Mouse (Mus musculus) layer of hippocampus, postnatal 25 days (tissue): ENCODE data around the gene Pde4d. TPM values are rescaled to one million over a fixed set of nuclear protein-coding genes. Genes with fewer than 3 reads are reported as not detected.

ENCODE experiments used
- DNase-seq, 2 experiments: peaks; one replicate each; pipeline ENCODE4 v3.0.0; 2022; ENCODE audit warnings: mixed read lengths in 2 of 2, low spot score in 1 of 2; ENCODE audit errors: extremely low spot score in 1 of 2
- total RNA-seq, 2 experiments: library from RNA; stranded (reverse); gene quantifications; 2 replicates each; pipeline ENCODE4 v1.2.3; 2021

Gene Pde4d
- total RNA-seq, 2 experiments from 2014 or later, result 65.3 to 69.6 TPM

DNA sequence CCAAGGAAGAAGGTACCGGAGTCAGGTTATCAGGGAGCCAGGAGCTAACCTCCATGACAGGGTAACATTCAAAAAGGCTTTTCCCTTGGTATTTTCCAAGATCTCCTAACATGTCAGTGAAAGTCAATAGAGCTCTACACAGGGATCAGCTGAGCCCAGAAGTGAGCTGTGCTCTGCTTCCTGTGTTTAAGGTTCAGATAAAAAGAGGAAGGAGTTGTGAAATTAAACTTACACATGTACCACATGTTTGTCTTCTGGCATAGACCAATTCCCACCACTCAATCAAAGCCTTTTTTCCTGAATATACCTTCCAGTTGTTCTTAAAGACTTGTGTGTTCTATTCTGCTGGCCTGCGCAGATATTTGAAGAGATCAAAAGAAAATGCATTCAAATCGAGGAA, 37.3 kb downstream of the Pde4d start:
- DNase-seq, result no peak

DNA sequence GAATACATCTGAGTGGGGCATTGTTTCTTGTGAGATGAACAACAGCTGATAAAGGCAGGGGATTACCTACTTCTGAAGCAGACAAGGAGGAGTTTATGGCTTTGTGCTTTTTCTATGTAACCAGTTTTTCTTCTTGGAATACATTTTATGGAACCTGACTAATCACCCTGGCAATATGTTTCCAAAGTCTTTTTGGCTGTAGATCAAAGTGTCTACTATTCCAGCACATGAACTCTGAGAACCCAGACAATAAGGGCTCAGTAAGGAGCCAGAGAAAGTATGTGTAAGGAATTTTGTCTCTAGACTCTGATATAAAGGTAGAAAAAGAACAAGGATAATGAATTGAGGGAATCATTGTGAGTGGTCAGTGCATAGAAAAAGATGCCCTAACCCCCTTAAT, 40.1 kb downstream of the Pde4d start:
- no peak for DNase-seq

DNA sequence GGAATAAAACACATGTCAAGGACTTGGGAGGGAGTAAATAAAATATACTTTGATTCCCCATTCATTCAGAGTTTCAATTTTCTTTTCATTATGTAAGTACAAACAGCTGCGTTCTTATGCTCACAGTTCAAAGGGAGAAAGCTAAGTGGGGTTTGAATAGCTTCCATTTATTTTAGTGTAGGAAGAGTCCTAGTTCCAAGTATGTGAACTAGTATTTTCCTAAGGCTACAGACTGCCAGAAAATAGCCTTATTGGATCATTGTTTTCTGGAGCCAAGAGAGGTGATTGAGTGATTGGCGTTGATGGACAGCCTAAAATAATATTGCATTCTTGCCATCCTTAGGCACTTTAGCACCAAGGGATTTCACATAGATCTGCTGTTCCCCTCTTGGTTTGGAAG, 41.1 kb downstream of the Pde4d start:
- DNase-seq, result no peak

DNA sequence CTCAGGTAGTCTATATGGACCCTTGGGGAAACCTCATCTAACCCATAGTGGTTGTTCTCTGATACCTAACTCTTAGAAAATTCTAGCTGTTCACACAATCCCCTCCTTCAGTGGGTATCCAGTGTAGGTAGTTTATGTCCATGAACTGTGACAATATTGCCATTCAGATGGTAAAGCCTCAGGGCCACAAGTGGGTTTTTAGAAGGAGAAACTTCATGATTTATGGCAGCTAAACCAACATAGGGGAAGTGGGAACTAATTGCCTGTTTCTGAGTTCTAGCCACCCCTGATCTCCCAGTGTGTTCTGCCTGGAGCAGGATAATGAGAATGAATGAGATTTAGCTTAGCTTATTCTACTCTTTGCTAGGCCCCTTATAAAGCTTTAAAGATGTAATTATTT, 43.1 kb downstream of the Pde4d start:
- DNase-seq, result no peak

DNA sequence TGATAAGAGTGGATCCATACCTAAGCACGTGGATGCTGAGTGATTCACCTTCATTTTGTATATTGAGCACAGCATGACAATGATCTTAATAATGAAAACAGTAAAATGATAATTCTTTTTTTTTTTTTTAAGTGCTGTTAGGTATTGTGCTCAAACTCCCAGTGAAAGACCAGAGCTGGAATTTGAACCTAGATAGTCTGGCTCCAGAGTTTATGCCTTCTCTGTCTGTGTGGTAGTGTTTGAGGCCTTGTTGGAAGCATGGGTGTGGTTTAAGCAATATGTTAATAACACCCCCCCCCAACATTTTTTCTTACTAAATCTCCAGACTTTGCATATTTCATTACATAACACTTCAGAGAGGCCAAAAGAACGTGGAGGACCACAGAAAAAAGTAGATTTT, 44.6 kb downstream of the Pde4d start:
- DNase-seq, result no peak

DNA sequence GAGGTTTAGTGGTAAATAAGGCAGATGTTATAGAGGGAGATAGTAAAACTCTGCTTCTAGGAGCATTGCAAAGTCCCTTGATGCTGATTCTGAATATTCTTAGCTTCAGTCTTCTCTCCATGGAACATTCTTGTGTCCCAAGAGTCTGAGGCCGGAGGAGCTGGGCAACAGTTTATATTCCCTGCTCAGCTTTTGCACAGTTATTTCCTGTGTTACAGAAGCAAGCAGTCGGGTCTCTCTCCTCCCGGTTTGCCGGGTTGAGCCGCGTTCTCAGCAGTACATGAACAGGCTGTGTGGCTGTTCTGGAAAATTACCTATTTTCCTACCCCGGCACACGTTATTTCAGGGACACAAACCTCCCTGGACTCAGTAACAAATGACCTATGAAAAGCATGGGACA, 48.0 kb downstream of the Pde4d start:
- no peak for DNase-seq

DNA sequence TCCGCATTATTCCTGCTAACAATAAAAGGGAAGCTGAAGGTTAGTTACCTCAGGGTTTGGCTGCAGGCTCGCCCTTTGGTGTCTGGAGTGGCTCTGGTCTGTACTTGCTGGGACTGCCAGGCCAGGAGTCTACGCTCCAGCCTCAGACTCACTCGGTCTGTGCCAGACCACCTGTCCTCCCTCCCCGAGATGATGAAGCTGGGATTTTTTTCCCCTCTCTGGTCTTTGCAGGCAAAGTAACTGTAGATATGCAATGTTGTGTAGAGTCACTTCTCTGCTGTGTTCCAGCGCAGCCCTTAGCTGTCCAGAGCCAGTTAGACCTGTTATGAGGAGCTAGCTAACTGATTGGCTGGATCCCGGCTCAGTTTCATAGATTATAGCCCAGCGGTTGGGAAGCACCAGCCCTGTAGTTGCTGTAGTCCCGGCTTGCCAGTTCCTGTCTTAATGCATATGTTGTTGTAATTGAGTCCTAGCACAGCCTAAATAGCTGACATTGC, 48.5 kb downstream of the Pde4d start:
- no peak for DNase-seq

DNA sequence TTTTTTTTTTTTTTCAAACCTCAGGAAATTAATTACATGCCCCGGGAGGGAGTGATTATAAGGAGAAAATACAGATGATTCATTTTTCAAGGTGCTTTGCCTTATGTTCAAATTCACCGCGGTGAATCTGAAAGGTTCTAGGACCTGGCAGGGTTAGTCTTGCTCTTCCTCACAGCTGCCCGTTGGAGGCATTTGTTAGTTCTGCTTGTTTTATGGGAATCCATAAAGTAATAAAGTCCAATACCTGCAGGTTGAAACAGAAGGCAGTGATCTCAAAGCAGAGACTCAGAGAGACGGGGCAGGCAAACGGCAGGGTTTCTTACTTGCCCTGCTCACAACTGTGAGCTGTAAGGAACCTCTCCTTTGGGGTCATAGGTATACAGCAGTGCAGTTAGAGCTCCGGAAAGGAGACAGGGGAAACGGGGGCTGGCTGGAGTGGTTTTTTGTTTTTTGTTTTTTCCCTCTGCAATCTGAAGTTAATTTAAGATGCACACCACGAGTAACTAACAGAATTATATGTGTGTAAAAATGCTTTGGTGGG, 49.1 kb downstream of the Pde4d start:
- DNase-seq, result no peak

DNA sequence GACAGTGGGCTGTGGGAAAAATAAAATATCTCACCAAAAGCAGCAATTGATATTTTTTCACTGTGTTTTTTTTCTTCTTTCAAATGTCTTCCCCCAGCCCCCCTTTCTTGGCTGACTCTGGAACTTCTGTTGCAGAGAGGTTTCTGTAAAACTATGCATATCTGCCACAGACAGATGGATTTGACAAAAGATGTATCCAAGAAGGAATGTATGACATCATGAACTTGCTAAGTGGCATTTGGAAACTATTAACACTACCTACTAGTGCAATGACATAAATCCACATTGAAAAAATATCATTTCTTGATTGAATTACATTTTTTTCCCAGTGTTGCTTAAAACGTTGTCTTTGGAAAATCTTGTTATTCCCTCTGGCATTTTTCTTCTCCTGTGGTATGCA, 51.6 kb downstream of the Pde4d start:
- no peak for DNase-seq

DNA sequence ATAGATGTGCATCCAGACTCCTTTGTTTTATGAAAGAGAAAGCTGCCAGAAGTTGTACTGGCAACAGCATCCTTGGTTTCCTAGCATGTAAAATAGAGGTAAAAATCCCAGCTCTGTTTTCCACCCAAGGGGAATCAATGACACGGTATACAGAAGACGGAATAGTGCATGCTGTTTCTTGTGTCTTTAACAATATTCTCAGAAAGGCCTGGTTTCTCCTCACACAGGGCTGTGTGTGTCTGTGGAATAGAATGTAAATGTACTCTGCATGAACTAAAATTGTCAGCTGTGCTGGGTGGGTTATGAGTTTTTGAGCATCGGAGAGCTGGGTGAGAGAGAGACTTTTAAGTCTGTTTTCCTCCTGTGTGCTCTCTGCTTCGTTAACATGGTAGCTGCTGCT, 74.8 kb downstream of the Pde4d start:
- no peak for DNase-seq

DNA sequence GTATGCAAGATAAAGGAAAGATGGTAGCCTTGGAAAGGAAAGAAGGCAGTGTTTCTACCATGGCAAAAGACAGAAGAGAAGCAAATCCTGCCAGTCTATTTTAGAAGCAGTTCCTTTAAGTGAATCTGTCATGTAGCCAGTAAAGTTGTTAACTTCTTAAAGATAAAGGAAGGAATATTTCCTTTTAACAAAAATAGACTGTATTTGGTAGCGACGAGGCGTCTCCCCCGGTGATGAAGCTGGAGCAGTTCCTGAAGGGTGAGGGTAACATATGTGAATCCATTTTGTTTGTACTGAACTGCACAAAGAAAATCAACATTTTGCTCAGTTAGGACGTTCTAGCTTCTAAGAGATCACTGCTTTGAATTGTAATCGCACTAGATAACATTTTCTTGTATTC, 75.2 kb downstream of the Pde4d start:
- no peak for DNase-seq

DNA sequence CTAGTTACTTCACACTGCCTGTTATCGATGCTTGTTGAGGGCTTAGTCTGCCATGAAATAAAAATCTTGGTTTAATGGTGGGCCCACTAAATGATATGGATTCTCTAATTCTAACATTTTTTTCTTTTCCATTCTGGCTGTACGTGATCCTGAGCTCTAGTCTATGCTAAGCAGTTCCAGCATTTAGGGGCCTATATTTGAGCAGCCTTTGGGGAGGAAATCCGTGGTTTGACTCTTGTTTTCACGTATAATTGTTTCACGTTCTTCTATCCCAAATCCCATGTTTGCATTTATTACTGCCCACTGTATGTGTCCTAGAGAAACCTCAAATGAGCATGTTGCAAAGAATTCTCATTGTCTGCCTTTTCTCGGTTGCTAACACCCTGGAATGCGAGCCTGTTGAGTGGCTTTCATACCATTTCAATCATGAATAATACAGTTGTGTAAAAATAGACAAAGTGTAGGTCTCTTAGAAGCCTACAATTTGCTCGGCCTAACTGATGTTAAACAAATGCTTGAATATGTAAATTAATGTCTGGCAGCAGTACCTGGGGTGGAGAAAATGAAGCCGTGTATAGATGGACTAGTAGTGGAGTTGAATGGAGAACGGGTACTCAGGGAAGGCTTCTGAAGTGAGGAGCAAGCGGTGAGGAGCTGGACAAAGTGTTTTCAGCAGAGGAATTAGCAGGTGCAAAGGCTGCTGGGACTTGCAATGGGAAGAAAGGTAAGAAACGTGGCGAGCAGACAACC, 76.7 kb downstream of the Pde4d start:
- DNase-seq, result no peak

DNA sequence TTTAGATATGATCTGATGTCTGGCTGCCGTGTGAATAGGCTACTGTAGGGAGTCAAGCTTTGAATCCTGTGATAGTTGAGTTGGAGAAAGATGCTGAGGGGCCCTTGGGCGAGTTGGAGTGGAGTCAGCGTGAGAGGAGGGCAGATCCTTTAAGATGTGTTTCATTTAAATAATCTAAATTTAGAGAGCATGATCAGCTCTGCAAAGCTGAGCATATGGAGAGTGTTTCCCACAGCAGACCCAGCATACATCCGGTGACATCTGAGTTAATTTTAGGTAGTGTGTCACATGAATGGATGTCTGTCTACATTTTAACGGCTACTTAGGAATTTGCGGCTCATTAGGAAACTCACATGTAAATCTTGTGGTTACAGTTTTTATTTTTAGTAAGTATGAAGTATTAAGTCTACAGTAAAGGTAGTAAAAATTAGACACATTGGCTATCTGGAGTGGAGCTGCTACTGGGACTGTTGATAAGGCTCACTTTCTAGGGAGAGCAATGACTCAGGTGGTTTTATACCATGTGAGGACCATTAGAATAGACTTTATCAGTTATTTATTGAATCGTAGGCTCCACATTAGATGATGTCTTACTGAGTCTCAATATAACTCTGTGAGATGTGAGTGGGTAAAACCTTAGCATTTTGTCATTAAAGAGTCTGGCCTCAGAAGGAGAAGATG, 77.5 kb downstream of the Pde4d start:
- no peak for DNase-seq

DNA sequence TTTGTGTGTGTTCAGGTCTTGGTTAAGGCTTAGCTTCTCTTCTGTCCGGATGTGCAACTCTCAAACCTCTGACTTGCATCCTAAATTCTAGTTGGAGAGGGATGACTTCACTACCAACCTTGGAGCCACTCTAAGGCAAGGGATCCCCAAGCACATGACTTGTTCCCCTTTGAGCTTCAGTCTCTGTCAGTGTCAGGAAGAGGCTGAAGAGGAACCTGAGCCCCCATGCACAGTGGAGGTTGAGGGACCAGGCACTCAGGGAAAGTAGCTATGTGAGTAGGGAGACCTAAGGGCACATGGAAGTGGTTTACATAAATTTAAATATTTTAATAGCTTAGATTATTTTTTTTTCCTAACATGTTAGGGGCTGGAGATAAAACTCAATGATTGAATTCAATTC, 78.6 kb downstream of the Pde4d start:
- no peak for DNase-seq

DNA sequence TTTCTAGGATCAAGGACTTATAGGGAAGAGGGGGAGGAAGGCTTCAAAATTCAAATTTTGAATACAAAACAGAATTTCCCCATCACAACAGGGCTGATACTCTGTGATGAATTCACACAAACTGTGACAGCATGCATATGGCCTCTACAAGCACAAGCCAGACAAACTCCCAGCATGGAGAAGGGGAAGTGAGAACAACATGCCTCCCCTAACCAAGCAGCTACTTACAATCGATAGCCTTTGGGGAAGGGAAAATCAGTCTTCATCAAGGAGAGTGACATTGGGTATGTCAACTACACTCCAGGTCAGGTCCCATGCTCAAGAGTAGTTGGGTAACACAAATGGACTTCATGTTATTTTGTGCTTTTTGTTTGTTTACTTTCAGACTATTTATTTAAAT, 83.1 kb downstream of the Pde4d start:
- no peak for DNase-seq

DNA sequence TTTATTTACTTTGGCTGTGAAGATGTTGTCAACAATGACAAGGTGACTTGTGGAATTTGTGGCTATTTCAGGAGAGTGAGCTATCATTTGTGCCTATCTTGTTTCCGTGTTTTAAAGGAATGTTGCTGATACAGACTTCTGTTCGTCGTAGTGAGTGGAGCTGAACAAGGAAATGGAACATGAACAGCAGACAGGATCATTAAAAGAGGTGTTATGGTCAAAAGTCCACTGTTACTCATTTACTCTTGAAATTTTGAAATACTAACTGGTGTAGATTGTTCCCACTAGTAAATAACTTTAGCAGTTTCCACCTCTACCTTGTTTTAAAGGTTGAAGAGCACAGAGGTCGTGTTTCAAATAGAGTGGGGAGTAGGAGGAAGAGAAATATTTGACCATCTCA, 86.7 kb downstream of the Pde4d start:
- DNase-seq, result no peak

DNA sequence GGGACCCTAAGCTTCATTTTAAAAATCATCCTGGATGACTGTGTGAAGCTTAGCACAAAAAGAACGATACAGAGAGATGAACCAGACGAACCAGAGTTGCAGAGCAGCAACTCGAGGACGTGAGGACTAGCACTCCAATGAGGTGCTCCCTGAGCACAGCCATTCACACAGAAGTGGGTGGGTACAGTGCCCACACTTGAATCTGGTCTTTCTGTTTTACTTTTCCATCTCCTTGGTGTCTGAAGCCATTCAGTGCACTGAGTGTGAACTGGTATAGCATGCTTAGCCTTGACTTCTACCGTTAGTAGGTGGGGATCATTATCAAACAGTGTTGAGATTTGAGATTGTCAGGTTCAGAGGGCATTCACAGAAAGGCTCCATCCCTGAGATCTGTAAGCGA, 87.2 kb downstream of the Pde4d start:
- DNase-seq, result no peak

DNA sequence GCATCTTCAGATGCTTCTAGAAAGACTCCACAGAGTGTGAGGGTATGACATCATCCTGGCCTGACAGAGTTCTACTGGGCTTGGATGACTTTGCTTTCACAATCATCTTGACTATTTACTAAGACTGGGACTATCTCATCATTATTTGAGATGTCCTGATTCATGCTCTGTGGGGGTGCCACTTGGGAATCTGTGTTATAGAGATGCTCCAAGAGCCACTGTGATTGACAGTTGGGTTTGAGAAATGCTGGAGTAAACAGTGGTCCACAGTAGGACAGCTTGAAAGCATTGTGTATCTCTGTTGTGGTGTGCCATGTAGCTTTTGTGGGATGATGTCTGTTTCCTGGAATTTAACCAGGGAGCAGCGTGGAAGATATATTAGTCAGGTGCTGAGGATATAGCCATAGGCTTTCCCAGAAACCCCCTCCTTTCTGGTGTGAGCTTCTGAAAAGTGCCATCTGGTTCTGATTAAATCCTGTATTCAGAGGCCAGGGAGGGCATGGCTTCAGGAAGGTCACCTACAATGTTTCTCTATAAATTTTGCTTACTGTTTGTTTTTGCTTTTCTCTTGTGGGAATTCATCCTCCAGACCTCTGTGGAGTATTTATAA, 89.1 kb downstream of the Pde4d start:
- no peak for DNase-seq

DNA sequence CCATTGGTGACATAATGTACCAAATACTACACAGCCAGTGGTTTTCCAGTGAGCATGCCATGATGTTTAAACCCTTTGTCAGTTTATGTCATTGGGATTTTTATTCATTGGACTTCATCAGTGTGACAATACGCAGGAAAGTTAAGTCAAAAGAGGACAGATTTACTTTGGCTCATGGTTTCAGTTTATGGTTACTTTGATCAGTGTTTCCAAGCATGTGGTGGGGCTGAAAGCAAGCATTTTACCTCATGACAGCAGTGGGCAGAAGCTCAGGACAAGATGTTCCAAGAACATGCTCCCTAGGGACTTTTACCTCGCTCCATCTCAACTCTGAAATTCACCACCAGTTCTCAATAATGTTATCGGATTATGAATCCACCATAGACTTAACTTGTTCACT, 91.7 kb downstream of the Pde4d start:
- no peak for DNase-seq

DNA sequence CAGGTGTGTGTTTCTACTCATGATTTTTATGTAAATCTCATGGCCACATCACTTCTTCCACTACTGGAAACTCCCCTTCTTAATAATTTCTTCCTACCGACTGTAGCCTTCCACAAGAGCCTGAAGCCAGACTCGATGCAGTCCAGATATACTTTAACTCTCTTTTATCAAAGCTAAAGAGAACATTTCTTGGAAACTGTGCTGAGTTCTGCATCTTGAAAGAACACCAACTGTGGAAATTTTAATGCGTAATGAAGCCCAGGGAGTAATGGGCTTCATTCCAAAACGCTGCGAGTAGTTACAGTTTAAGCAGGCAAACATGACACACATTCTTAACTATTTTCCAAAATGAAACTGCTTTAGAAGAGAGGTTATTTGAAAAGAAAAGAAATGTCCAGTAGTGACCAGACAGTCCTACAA, 92.6 kb downstream of the Pde4d start:
- DNase-seq, result no peak

DNA sequence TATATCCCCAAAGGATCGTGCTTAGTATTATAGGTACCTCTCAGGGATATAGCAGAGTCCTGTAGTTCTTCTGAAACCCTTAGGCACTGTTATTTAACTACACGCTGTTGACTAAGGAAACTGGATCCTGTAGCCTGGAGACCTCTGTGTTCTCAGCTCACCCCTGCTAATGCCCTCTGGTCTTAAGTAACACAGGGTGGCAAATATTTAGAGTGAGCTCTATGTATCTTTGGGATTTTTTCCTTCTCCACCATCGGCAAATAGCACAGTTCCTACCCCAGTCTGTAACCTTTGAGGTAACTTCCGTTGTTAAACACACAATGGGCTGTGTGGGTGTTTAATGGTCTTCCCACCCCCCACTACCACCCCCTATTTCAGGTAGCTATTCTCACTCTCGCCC, 102.5 kb downstream of the Pde4d start:
- DNase-seq, result no peak
